Mouse (Mus musculus) naive thymus-derived CD4-positive, alpha-beta T cell, adult 5 months (primary cell): ENCODE results near the gene Tnfaip8l1. TPM values are rescaled to one million over a fixed set of nuclear protein-coding genes. Genes with fewer than 3 reads are reported as not detected.

Source experiments
- polyA plus RNA-seq: library from polyadenylated mRNA; unstranded; fragments of 100-300 nt; shearing (Covaris generic); gene quantifications from one replicate; pipeline ENCODE4 v1.2.1, GENCODE M21; 2017

Gene Tnfaip8l1
- polyA plus RNA-seq: 21.5 TPM

GRCm38 (mm10) chr17:56162231-56162774 is at the start of gene Tnfaip8l1:
TSS of gene Tnfaip8l1 (plus strand) at chr17:56162477.

GRCm38 (mm10) chr17:56117251-56117710 is 45.0 kb upstream of the Tnfaip8l1 start, which contains the start of gene Plin5:
TSS of gene Plin5 (minus strand) at chr17:56117596.

GRCm38 (mm10) chr17:56121826-56122225 is 40.5 kb upstream of the Tnfaip8l1 start, which contains the start of gene Lrg1:
TSS of gene Lrg1 (minus strand) at chr17:56122001.

GRCm38 (mm10) chr17:56139858-56140595 is 22.2 kb upstream of the Tnfaip8l1 start, which contains the start of gene Sema6b:
TSS of gene Sema6b (minus strand) at chr17:56140343.

GRCm38 (mm10) chr17:56183658-56184103 is 21.4 kb downstream of the Tnfaip8l1 start, which contains the start of gene Mydgf:
TSS of gene Mydgf (minus strand) at chr17:56183920.

GRCm38 (mm10) chr17:56218377-56219191 is 56.3 kb downstream of the Tnfaip8l1 start, which contains the start of gene Dpp9:
TSS of gene Dpp9 (minus strand) at chr17:56218905.

Other genes starting within 250 kb of the Tnfaip8l1 start
- 6.5 TPM for gene Zfp119b, start 213.0 kb upstream of the Tnfaip8l1 start, polyA plus RNA-seq
- gene Ebi3, start 209.8 kb upstream of the Tnfaip8l1 start, polyA plus RNA-seq: not detected
- gene Yju2, start 203.4 kb upstream of the Tnfaip8l1 start, polyA plus RNA-seq: 44.7 TPM
- not detected for gene Shd, start 192.0 kb upstream of the Tnfaip8l1 start, polyA plus RNA-seq
- gene Fsd1, start 176.0 kb upstream of the Tnfaip8l1 start, polyA plus RNA-seq: not detected
- gene Stap2, start 156.9 kb upstream of the Tnfaip8l1 start, polyA plus RNA-seq: 0.77 TPM
- 122 TPM for gene Mpnd, start 156.8 kb upstream of the Tnfaip8l1 start, polyA plus RNA-seq
- gene Sh3gl1, start 125.8 kb upstream of the Tnfaip8l1 start, polyA plus RNA-seq: 155 TPM
- 1.1 TPM for gene Chaf1a, start 122.0 kb upstream of the Tnfaip8l1 start, polyA plus RNA-seq
- gene Ubxn6, start 87.4 kb upstream of the Tnfaip8l1 start, polyA plus RNA-seq: 74.5 TPM
- 159 TPM for gene Hdgfl2, start 82.8 kb upstream of the Tnfaip8l1 start, polyA plus RNA-seq
- gene Plin4, start 52.7 kb upstream of the Tnfaip8l1 start, polyA plus RNA-seq: not detected
- gene Plin5, start 44.9 kb upstream of the Tnfaip8l1 start, polyA plus RNA-seq: not detected
- gene Lrg1, start 40.5 kb upstream of the Tnfaip8l1 start, polyA plus RNA-seq: not detected
- gene Sema6b, start 22.1 kb upstream of the Tnfaip8l1 start, polyA plus RNA-seq: not detected
- gene Mydgf, start 21.4 kb downstream of the Tnfaip8l1 start, polyA plus RNA-seq: 44.1 TPM
- 44.3 TPM for gene Dpp9, start 56.4 kb downstream of the Tnfaip8l1 start, polyA plus RNA-seq
- gene Fem1a, start 94.3 kb downstream of the Tnfaip8l1 start, polyA plus RNA-seq: 12.8 TPM
- gene Ticam1, start 114.3 kb downstream of the Tnfaip8l1 start, polyA plus RNA-seq: 2.0 TPM
- gene Plin3, start 130.4 kb downstream of the Tnfaip8l1 start, polyA plus RNA-seq: 9.7 TPM
- gene Arrdc5, start 137.8 kb downstream of the Tnfaip8l1 start, polyA plus RNA-seq: not detected
- gene Uhrf1, start 140.8 kb downstream of the Tnfaip8l1 start, polyA plus RNA-seq: 2.9 TPM
- 72.1 TPM for gene Kdm4b, start 163.6 kb downstream of the Tnfaip8l1 start, polyA plus RNA-seq